In genomic region chr8:121909148-121909541, GRCm38 (mm10) we compare ENCODE assay signal across 20 mouse cellular contexts. TPM values are rescaled to one million over a fixed set of nuclear protein-coding genes. Genes with fewer than 3 reads are reported as not detected.
DNase-seq lines count a peak whose midpoint lies in the region; ATAC-seq and TF ChIP-seq lines count a peak whose summit lies in the region.
"Had no signal": no experiment of that assay in that cellular context is flagged by ENCODE, and none has a peak within 500 bp of the region (broad histone marks: within the 10 kb centered on the region; RNA-seq: fewer than 3 reads in every experiment).

No protein-coding gene starts in this region.

- TF ChIP-seq EP300 in liver, postnatal 0 days (IDR thresholded peaks at IDR 0.05; ENCODE audit: low read depth): no peak

- no peak for DNase-seq in liver, postnatal 0 days
- peak; percentile 11 for DNase-seq in thymus, postnatal 14 days
- DNase-seq in thymus, postnatal 0 days (ENCODE audit: low spot score): no peak
- DNase-seq in gonadal fat pad, adult 2 months (ENCODE audit: low read depth): peak; percentile 66
- DNase-seq in naive thymus-derived CD4-positive, alpha-beta T cell, adult 2 months (ENCODE audit: low read depth): peak; percentile 30
- no peak for DNase-seq in frontal cortex, postnatal 25 days (ENCODE audit: low spot score in 2 of 2)
- DNase-seq in forebrain, postnatal 0 days: no peak
- DNase-seq: cerebellum, adult 11-12 months had no signal

- TF ChIP-seq CTCF in liver, postnatal 0 days (IDR thresholded peaks at IDR 0.05; ENCODE audit: low read depth): no peak
- no peak for TF ChIP-seq CTCF in forebrain, postnatal 0 days (IDR thresholded peaks at IDR 0.05; ENCODE audit: low read depth)

- WGBS in liver, embryonic 12.5 days (ENCODE audit: insufficient replicate concordance): 51% methylated on average over 8 of the region's 8 CpGs
- 47% methylated on average over 8 of the region's 8 CpGs for WGBS in liver, postnatal 0 days (ENCODE audit: insufficient replicate concordance)
- 76% methylated on average over 8 of the region's 8 CpGs for WGBS in forebrain, postnatal 0 days

- H3K9ac ChIP-seq in liver, embryonic 12.5 days: 0 out of 2 replicates have a peak overlapping the region, but pooled peaks have one; percentile 39
- H3K9ac ChIP-seq in liver, postnatal 0 days (replicated peaks): no peak overlapping the region
- no peak overlapping the region for H3K9ac ChIP-seq in forebrain, postnatal 0 days
- H3K9ac ChIP-seq: forebrain, embryonic 13.5 days; lung, embryonic 14.5 days had no signal

- peaks cover 77% of the 10 kb centered on the region for H3K4me1 ChIP-seq in liver, embryonic 12.5 days
- H3K4me1 ChIP-seq in liver, postnatal 0 days (ENCODE audit: insufficient read depth): peaks cover 28% of the 10 kb centered on the region
- peaks cover 14% of the 10 kb centered on the region for H3K4me1 ChIP-seq in forebrain, postnatal 0 days (ENCODE audit: insufficient read depth)

- H3K4me2 ChIP-seq in liver, embryonic 12.5 days: peak overlapping the region; percentile 75
- H3K4me2 ChIP-seq in liver, postnatal 0 days (ENCODE audit: low read depth, low read length): no peak overlapping the region
- H3K4me2 ChIP-seq in forebrain, postnatal 0 days (ENCODE audit: low read depth): no peak overlapping the region
- H3K4me2 ChIP-seq: forebrain, embryonic 13.5 days had no signal

- ATAC-seq in liver, embryonic 12.5 days: no peak
- ATAC-seq in liver, postnatal 0 days: no peak
- ATAC-seq in forebrain, postnatal 0 days: no peak
- ATAC-seq: forebrain, embryonic 13.5 days had no signal

- H3K27me3 ChIP-seq in liver, embryonic 12.5 days (replicated peaks): no peaks in the 10 kb centered on the region
- H3K27me3 ChIP-seq in liver, postnatal 0 days (ENCODE audit: insufficient read depth, low read length): no peaks in the 10 kb centered on the region
- H3K27me3 ChIP-seq in forebrain, postnatal 0 days (ENCODE audit: insufficient read depth, low read length): no peaks in the 10 kb centered on the region

- no peaks in the 10 kb centered on the region for H3K9me3 ChIP-seq in liver, embryonic 12.5 days (replicated peaks)
- no peaks in the 10 kb centered on the region for H3K9me3 ChIP-seq in liver, postnatal 0 days (ENCODE audit: low read length)
- no peaks in the 10 kb centered on the region for H3K9me3 ChIP-seq in forebrain, postnatal 0 days (ENCODE audit: low read length)
- H3K9me3 ChIP-seq: forebrain, embryonic 13.5 days; midbrain, embryonic 10.5 days had no signal

- H3K36me3 ChIP-seq in liver, embryonic 12.5 days: peaks cover 15% of the 10 kb centered on the region
- no peaks in the 10 kb centered on the region for H3K36me3 ChIP-seq in liver, postnatal 0 days (replicated peaks; ENCODE audit: insufficient read depth, low read length)
- H3K36me3 ChIP-seq in forebrain, postnatal 0 days (ENCODE audit: insufficient read depth): no peaks in the 10 kb centered on the region
- H3K36me3 ChIP-seq: midbrain, embryonic 10.5 days had no signal

- H3K27ac ChIP-seq in liver, embryonic 12.5 days: no peak overlapping the region
- no peak overlapping the region for H3K27ac ChIP-seq in liver, postnatal 0 days (ENCODE audit: low read depth)
- no peak overlapping the region for H3K27ac ChIP-seq in forebrain, postnatal 0 days (ENCODE audit: low read depth, low read length)
- H3K27ac ChIP-seq: forebrain, embryonic 13.5 days; left cerebral cortex, adult 2 months; midbrain, embryonic 10.5 days had no signal

- H3K4me3 ChIP-seq in liver, embryonic 12.5 days: no peak overlapping the region
- H3K4me3 ChIP-seq in liver, postnatal 0 days (ENCODE audit: low read depth, low read length): no peak overlapping the region
- H3K4me3 ChIP-seq in forebrain, postnatal 0 days (ENCODE audit: low read depth, low read length): no peak overlapping the region
- H3K4me3 ChIP-seq: forebrain, embryonic 13.5 days; left cerebral cortex, adult 2 months; midbrain, embryonic 10.5 days had no signal

RNA-seq across cellular contexts. Expression of gene Slc7a5, which starts 1.7 kb away (rescaled TPM):
- 52.6 and 58.9 TPM in 2 replicates for polyA plus RNA-seq in liver, embryonic 12.5 days (2016; fragmentation: Nextera tagmentation; extraction: Ambion mirVana)
- polyA plus RNA-seq in liver, postnatal 0 days (2015; fragmentation: Nextera tagmentation; extraction: Ambion mirVana): 10.5 and 10.8 TPM in 2 replicates
- 15.0 and 16.7 TPM in 2 replicates for polyA plus RNA-seq in thymus, postnatal 0 days (2015; fragmentation: Nextera tagmentation; extraction: Ambion mirVana)
- polyA plus RNA-seq in gonadal fat pad, adult 2 months (2012; rRNA removed): 438 and 659 TPM in 2 replicates
- total RNA-seq in forebrain, postnatal 0 days (2014; rRNA removed): 58.1 and 99.4 TPM in 2 replicates
- 64.7 and 67.9 TPM in 2 replicates for polyA plus RNA-seq in forebrain, postnatal 0 days (2015; fragmentation: Nextera tagmentation; extraction: Ambion mirVana)

RNA-seq across cellular contexts. Expression of gene Car5a, which starts 35.6 kb away (rescaled TPM):
- polyA plus RNA-seq in liver, embryonic 12.5 days (2016; fragmentation: Nextera tagmentation; extraction: Ambion mirVana): 0.69 and 0.85 TPM in 2 replicates
- polyA plus RNA-seq in liver, postnatal 0 days (2015; fragmentation: Nextera tagmentation; extraction: Ambion mirVana): 5.9 and 9.6 TPM in 2 replicates
- polyA plus RNA-seq in thymus, postnatal 0 days (2015; fragmentation: Nextera tagmentation; extraction: Ambion mirVana): 0.13 and 0.22 TPM in 2 replicates
- 0.09 TPM in 1 of 2 replicates, not detected in the other for polyA plus RNA-seq in gonadal fat pad, adult 2 months (2012; rRNA removed)
- 0.23 TPM in 1 of 2 replicates, not detected in the other for total RNA-seq in forebrain, postnatal 0 days (2014; rRNA removed)
- 0.48 and 0.52 TPM in 2 replicates for polyA plus RNA-seq in forebrain, postnatal 0 days (2015; fragmentation: Nextera tagmentation; extraction: Ambion mirVana)
- total RNA-seq: adrenal gland, postnatal 25 days; common myeloid progenitor, adult 5-6 weeks; gastrocnemius, postnatal 36 days; heart, postnatal 10 days; left cerebral cortex, adult 2 months had no signal
- polyA plus RNA-seq: embryonic facial prominence, embryonic 11.5 days; forebrain, embryonic 13.5 days; hindbrain, embryonic 11.5 days; limb, embryonic 11.5 days; lung, embryonic 14.5 days had no signal

RNA-seq across cellular contexts. Expression of gene Banp, which starts 40.4 kb away (rescaled TPM):
- polyA plus RNA-seq in liver, embryonic 12.5 days (2016; fragmentation: Nextera tagmentation; extraction: Ambion mirVana): 22.4 and 25.4 TPM in 2 replicates
- 7.6 and 7.9 TPM in 2 replicates for polyA plus RNA-seq in liver, postnatal 0 days (2015; fragmentation: Nextera tagmentation; extraction: Ambion mirVana)
- polyA plus RNA-seq in thymus, postnatal 0 days (2015; fragmentation: Nextera tagmentation; extraction: Ambion mirVana): 29.4 and 38.9 TPM in 2 replicates
- 26.6 and 33.9 TPM in 2 replicates for polyA plus RNA-seq in gonadal fat pad, adult 2 months (2012; rRNA removed)
- total RNA-seq in forebrain, postnatal 0 days (2014; rRNA removed): 37.9 and 44.1 TPM in 2 replicates
- 29.3 and 30.0 TPM in 2 replicates for polyA plus RNA-seq in forebrain, postnatal 0 days (2015; fragmentation: Nextera tagmentation; extraction: Ambion mirVana)

Comparison
In these comparisons a context has a peak if more than half of its experiments do, and no peak if none do; other contexts are left out.
1. DNase-seq: peak in thymus, postnatal 14 days (single experiment), gonadal fat pad, adult 2 months (single experiment) and naive thymus-derived CD4-positive, alpha-beta T cell, adult 2 months (single experiment); none in liver, postnatal 0 days (single experiment), thymus, postnatal 0 days (single experiment), frontal cortex, postnatal 25 days (0 of 2) and forebrain, postnatal 0 days (single experiment).